Mouse (Mus musculus): ENCODE results near the gene 4930412O13Rik.

Gene 4930412O13Rik

DNA sequence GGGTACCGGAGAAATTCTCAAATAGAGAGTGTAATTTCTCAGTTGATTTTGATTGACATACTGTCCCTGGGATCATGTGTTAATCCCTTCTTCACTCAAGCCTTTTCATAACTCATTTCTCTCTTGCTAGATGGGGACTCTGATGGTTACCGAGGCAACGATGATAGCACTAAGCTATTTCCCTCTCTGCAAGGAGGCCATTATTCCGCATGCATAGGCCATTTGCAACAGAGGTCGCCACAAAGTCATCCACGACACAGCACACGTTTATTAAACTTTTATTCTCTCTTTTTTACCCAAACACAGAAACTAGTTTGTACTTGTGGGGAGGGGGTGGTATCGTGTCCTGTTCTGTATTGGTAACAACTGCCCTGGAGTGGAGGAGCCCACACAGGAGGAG is 16.8 kb downstream of the 4930412O13Rik start:
- peak; percentile 34 for DNase-seq (ENCODE audit: extremely low spot score)

DNA sequence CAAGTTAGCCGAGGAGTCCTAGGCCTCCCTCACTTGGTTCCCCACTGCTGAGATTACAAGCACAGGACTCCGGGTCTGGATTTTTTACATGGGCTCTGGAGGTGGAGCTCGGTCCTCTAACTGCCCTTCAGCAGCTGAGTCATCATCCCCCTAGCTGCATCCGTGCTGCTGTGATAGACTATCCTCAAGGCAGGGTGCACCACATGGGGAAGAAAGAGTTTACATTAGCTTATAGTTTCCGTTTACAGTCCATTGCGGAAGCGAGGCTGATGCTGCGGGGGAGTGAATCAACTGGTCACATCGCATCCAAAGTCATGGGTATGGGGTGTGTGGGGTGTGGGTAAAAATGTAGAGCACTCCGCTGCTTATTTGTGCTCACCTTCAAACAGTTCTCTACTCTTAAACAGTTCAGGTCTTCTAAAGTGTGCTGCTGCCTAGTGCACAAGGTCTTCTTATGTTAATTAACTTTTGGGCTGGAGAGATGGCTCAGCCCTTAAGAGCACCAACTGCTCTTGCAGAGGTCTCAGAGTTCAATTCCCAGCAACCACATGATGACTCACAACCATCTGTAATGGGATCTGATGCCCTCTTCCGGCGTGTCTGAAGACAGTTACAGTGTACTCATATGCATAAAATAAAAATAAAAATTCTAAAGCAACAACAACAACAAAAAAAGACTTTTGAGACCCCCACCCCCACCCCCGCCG is 23.0 kb downstream of the 4930412O13Rik start:
- no peak for DNase-seq (ENCODE audit: extremely low spot score)

DNA sequence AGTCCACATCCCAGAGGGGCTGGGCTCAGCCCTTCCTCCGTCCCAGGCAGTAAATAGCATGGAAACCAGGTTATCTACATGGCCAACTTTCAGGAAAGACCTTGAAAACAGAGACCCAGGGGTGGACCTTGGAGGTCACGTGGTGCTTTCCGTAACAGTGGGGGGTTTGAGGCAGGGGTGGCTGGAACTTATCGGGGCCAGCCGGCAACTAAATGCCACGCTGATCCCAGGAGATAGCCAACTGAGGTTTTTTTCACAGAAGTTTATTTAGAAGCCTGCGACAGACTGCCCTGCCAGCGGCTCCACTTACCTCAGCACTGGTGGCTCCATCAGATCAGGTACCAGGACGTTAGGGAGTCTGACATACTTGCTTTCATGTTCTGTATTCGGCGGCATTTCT is 24.9 kb downstream of the 4930412O13Rik start:
- DNase-seq (ENCODE audit: extremely low spot score) = peak; percentile 32

DNA sequence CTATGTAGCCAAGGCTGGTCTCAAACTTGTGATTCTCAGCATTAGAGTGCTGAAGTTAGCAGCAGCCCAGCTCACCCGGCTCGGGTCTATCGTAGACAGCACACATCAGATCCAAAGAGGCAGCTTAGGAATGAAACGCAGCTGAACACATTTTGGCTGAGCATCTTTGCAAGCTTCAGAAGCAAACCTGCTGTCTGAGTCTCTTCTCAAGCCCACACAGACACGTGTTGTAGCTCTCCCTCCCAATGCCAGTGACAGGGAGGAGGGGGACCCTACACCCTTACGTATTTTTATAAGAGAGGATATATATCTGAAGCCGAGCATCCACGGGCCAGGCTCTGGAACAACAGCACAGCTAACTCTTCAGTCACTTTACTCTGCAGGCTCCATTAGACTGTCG is 36.5 kb downstream of the 4930412O13Rik start:
- DNase-seq (ENCODE audit: extremely low spot score) = no peak

DNA sequence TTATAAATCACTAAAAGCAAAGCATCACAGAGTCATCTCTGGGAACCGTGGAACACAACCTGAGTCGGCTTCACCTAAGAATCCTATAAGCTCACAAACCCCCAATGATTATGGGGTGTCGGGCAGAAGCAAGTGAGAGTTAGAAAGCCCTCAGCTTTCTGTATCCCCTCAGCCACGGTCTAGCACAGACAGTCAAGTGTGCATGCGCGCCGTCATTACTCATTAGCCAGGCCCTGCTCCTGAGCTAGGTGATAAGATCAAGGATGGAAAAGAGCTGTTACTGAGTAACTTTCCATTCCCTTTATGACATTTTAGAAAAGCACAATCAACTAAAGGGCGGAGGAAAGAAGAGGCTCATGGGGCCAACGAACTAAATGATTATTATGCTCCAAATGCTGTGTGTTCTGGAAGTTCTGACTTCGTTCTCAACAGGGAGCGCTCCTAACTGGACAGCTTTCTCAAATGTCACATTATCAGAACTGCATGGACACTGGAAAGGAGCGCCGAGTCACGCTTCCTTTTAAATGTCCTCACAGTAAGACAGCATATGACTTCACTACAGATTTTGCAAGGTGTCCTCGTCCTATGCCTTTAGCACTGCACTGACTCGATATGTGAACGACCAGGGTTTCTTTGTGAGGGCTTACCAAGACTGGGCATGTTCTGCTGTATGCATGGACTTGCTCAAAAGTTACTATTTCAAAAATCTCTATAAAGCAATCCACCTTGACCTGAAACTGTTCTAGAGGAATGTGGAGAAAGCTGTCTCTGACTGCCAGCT is 37.8 kb downstream of the 4930412O13Rik start:
- no peak for DNase-seq (ENCODE audit: extremely low spot score)

DNA sequence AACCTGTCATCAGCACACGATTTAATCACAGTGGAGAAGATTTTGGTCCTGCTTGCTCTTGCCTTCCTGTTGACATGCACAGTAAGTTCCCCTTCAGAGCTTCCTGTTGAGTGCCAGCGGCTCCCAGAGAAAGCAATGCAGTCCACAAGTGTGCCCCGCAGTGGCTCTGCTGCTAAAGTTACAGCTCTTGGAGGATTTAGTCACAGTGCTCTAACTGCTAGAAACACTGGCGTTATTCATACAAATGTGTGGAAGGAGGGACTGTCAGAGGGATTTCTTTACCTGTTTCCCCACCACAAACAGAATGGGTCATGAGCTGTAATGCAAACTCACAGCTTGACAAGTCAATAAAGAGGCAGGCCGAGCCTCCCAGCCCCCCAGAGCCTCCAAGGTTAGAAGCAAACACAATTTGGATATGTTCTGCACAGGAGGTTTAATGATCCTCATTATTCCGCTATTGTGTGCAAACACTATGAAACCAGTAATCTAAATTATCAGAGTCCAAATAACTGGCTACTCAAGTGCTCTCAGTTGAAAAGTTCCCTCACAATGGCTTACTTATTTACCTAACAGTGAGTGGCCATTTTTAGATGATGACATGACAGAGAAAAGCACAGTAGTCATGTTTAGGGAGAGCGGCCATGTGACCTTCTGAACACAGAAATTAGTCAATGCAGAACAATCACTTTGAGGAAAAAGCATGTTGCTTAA is 45.3 kb downstream of the 4930412O13Rik start:
- DNase-seq (ENCODE audit: extremely low spot score) = no peak

DNA sequence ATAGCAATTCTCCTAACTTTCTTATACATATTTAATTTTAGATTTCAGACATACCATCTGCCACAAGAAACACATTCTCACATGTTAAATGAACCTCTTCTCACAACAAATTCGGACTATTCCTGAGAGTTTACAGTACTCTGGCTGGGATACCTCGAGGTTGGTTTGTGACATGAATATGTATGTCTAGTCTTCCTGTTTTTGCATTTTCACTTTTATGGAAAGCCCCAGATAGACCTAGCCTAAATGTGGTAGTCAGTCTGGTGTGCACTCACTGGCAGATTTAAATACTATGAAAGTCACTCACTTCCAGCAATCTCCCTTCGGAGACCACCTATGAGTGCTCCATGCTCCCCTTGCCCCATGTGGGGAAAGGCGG is 45.8 kb downstream of the 4930412O13Rik start:
- DNase-seq (ENCODE audit: extremely low spot score) = no peak

All from embryo, embryonic 9.5 days (tissue).